Mouse (Mus musculus) spleen, postnatal 14 days (tissue): ENCODE measurements around the gene Farsa.
"Not testable (repeated sequence)": the region's sequence is repeated elsewhere in the genome, so short reads cannot be mapped to it uniquely, and the experiment has no call there.

Experiments
- DNase-seq, 2 experiments: peaks; one replicate each; pipeline ENCODE4 v3.0.0; 2021 to 2022; ENCODE audit warnings: low spot score in 2 of 2

Farsa gene

DNA sequence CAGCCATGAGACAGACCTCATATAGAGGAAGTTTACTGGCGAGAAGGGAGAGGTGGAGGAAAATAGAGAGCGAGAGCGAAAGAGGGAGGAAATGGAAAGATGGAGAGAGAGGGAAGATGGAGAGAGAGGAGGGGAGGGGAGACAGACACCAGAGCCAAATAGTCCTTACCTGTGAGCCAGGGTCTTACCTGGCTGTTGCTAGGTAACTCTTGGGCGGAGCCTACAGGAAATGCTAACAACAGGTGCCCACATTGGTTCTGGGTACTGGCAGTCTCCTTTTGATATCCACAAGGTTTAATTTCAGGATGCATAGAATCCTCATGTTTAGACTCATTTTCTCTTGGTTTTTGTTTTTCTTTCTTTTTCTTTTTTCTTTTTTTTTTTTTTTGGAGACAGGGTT, 16.2 kb downstream of the Farsa start:
- DNase-seq = no peak

DNA sequence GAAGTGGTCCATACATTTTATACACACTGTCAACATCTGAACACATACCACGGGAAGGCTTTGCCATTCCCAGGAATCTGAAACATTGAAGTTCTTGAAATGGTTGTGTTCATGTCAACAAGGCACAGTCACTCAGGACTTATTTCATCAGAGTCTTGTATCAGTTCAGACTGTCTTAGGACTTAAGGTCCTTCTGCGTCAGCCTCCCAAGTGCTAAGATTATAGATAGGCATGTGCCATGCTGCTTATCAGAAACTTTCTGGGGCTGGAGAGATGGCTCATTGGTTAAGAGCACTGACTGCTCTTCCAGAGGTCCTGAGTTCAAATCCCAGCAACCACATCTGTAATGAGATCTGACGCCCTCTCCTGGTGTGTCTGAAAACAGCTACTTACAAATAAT, 17.6 kb downstream of the Farsa start:
- DNase-seq = no peak

DNA sequence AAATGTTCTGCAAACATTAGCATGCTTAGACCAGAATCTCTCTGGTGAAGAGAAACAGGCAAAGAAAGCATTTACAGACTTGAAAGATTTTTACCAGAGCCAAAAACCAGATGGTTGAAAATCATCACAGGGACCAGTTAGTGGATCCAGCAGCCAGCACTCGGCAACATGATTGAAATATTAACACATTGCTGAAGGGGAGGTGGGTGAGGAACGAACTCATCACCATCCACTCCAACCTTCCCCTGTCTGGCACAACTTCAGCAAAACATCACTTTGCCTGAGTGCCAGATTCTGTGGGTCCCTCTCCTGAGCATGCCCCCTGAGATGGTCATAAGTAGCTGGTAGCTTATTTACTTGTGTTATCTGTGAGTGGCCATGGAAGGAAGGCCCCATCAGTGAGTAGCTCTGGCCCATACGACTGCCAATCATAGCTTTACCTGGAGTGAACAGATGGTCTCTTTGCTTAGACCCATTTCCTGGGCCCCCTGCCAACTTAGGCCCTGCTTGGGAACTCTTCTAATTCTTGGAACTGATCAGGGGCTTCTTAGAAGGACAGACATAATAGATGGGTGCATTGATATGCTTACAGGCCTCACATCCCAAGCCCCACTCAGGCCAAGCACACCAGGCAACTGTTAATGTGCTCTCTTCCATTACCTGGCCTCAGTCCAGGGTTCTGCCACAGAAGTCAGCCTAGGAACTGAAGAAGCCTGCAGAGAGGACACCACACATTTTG, 20.7 kb downstream of the Farsa start:
- no peak for DNase-seq

DNA sequence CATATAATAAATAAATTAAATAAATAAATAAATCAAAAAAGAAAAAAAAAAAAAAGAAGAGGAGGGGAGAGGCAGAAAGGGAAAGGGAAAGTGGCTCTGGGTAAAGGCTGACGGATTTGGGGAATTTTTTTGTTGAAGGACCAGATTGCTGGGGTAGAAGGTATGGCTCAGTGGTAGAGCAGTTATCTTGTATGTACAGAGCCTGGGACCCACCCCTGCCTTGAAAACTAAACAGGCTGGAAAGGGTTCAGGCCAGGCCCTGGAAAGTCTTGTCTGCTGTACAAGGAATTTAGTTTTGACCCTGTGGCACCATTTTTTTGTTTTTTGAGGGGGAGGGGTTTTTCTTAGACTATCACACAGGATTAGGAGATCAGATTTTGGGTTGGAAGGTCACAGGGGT, 22.1 kb downstream of the Farsa start:
- no peak for DNase-seq

DNA sequence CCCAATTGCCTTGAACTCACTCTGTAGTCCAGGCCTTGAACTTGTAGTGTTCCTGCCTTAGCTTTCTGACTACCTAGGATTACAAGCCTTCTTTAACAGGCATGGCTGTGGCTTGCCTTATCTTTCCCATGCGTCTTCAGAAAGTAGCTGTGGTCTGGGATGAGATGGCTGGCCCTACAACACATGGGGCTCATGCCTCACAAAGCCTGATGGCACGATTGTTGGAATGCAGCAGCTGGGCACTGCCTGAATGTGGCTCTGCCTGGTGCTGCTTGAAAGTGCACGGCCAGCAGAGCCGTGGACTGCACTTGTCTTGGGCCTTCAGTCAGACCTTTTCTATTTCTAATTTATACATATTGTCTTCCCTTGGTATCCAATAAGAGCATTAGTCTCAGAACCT, 27.9 kb downstream of the Farsa start:
- DNase-seq = no peak

DNA sequence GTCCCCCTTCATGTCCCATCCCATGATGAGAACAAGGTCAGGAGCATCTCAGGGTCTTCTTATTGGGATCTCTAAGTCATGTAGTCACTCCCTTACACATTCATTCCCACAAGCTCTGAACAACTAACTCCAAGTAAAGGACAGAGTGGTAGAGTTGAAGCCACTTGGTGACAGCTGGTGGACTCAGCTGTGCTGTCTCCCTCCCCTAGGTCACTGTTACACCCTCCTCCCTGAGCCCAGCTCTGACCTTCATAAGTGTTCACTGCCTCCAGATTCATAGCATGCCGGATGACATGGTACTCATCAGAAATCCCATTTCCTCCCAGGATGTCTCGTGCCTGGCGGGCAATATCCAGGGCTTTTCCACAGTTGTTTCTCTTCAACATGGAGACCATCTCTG, 31.5 kb downstream of the Farsa start:
- DNase-seq = no peak

DNA sequence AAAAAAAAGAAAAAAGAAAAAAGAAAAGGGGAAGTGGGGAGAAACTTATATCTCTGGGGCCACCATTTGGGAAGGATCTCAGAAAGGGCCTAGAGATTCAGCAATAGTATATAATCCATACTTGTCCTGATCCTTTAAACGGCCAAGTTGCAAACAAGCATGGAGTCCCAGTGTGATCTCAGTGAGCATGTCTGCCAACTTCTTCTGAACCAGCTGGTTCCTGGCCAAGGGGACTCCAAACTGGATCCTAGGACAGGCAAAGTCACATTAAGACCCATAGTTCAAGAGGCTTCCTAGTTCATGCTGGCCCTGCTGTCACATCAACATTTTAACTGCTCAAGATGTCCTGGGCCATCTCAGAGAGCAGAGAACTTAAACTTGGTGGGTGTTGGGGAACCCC, 32.4 kb downstream of the Farsa start:
- no peak for DNase-seq

DNA sequence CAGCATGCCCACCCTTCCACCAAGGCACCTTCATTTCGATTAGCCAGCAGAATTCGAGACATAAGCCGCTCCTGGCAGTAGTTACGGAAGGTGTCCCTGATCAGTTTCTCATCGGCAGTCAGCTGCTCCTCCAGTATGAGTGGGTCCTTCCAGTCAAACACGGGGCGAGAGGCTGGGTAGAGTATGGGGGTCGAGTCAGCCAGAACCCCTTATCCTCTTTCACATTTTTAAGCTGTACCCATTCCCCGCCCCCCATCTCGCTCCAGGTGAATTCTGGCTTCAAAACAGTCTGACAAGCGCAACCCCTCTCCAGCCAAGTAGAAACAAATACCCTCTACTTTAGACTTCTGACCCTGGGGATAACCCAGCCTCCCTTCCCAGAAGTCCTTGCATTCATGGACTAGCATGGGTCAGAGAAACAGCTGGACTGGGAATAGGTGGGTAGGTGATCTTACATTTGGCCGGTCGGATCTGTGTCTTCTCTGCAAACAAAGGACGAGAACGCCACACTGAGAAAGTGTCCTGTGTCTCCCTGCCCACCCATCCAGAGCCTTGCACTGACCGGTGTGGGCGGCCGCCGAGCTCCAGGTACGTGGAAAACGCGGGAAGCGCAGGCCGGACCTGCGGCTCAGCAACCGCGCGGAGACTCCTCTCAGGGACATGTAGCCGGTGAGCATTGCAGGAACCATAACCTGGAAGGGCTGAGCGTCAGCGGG, 36.4 kb downstream of the Farsa start:
- no peak for DNase-seq

DNA sequence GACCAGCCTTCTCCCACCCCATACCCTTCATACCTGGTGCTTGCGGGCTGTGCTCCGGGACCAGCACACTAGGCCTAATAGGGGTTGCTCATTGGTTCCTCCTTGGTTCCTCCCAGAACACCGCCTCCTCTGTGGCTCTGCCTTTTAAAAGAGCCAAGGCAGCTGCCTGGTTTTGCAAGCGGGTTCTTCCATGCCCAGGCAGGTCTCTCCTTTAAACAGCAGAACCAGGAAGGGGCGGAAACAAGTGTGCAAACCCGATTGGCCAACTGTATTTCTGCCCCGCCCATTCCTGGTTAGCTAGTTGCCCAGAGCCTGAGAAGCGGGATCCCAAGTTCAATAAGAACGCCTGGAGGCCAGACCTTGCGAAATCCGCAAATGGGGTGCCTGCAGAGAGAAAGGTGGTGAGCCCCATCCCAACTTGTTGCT, 36.9 kb downstream of the Farsa start, which contains the start of gene Gcdh:
Gcdh (minus strand) TSS at position 213 of the 426 bp plus-strand sequence.
- DNase-seq = peak; percentile 74 to 80

DNA sequence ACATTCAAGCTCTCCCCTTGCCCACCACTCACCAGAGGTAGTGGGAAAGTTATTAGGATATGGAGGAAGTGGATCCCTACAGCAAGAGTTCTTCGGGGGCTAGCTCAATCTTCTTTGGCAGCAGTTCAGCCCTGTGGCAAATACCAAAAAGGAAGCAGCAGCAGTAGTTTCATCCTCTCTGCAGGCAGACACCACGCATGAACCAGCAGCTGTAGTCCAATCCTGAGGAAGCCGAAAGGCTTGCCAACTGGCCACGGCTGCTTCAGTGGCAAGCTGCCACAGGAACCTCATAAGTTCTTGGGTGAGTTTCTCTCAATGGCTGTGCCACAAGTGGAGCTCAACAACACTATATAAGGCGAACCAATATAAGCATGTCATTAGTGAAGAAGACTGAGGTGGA, 39.2 kb downstream of the Farsa start:
- DNase-seq = no peak

DNA sequence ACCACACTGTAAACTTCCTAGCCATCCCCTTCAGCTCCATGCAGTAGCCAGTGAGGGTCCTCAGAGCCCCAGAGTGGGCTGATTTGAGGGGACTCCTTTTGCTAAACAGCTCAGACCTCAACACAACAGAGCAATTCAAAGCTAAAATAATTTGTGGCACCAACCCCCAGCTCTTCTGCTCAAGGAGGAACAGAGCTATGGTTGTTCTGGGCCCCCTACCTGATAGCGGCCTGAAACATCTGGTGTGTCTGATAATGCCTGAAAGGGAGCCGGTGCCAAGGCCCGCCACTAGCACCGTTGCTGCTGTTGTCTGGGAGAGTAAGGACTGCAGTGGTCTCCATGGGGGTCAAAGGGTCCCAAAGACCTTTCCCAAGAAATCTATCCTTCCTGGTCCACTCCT, 44.3 kb downstream of the Farsa start:
- DNase-seq = peak; percentile 54 to 66

DNA sequence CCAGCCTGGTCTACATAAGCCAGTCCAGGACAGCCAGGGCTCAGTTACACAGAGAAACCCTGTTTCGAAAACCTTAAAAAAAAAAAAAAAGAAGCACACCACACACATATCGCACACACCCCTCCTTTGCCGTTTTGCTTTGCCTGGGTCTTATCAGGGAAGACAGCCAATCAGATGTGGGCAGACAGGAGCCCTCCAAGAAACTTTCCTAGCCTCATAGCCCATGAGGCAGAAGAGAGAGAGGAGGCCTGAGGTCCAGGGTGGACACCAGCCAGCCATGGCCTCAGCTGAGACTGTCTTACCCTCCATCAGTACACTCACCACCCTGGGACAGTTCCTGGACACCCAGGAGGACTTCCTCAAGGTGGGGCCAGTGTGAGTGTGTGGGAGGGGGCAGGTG, 45.0 kb downstream of the Farsa start, which contains the start of gene Klf1:
Klf1 (plus strand) TSS at position 177 of the 400 bp plus-strand sequence.
- peak; percentile 36 to 43 for DNase-seq

DNA sequence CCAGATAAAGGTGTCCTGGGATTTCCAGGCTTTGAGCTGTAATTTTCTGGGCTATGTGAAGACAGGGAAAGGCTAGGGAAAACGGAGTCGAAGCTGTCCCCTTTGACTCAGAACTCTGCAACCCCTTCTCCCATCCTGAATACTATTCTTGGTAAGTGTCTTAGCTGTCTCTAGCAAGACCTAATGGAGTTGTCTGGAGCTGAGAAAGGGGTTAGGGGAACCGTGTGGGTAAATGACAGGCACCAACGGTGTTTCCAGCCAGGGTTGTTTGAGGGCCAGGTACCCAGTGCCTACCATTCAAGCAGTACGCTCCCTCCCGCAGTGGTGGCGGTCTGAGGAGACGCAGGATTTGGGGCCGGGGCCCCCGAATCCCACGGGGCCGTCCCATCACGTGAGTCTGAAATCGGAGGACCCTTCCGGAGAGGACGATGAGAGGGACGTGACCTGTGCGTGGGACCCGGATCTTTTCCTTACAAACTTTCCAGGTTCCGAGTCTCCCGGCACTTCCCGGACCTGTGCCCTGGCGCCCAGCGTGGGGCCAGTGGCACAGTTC, 45.7 kb downstream of the Farsa start:
- no peak for DNase-seq

DNA sequence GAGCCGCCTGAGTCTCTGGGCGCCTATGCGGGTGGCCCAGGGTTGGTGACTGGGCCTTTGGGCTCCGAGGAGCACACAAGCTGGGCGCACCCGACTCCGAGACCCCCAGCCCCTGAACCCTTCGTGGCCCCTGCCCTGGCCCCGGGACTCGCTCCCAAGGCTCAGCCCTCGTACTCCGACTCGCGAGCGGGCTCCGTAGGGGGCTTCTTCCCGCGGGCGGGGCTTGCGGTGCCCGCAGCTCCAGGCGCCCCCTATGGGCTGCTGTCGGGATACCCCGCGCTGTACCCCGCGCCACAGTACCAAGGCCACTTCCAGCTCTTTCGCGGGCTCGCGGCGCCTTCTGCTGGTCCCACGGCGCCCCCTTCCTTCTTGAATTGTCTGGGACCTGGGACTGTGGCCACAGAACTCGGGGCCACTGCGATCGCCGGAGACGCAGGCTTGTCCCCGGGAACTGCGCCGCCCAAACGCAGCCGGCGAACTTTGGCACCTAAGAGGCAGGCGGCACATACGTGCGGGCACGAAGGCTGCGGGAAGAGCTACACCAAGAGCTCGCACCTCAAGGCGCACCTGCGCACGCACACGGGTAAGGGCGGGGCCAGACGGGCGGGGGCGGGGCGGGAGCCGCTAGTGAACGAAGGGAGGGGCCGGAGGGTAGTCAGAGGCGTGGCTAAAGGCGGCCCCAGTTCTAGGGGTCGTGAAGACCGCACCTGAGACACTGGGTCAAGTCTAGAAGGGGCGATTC, 46.3 kb downstream of the Farsa start:
- DNase-seq = peak; percentile 89 to 92

DNA sequence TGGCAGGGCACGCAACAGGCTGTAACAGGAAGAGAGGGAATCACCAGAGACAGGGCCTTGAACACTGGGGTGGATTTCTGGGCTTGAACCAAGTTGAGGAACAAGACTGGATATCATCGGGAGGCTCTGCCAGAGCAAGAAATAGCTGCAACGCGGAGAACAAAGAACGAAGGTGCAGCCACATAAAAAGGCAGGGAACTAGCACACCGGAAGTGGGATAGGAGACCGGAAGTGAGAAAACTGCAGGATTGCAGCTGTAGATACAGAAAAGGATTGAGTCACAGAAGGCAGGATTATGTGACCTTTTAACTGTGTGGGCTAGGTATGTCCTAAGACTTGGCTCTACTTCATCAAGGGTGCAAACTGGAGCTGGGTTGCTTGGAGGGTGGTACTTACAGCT, 47.6 kb downstream of the Farsa start:
- no peak for DNase-seq

DNA sequence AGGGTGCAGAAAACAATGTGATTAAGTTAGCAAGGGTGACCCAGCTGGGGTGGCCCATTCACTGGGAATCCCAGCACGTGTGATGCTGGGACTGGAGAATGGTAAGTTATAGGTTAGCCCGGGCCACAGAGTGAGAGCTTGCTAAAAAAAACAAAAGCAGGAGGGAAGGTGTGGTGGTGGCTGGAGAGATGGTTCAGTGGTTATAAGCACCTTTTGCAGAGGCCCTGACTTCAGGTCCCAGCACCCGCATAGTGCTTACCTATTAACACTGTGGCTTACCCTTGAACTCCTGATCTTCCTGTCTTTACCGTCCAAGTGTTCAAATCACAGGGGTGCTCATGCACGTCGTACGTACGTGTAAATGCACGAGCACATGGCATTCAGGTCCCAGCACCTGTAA, 50.2 kb downstream of the Farsa start:
- DNase-seq = no peak

DNA sequence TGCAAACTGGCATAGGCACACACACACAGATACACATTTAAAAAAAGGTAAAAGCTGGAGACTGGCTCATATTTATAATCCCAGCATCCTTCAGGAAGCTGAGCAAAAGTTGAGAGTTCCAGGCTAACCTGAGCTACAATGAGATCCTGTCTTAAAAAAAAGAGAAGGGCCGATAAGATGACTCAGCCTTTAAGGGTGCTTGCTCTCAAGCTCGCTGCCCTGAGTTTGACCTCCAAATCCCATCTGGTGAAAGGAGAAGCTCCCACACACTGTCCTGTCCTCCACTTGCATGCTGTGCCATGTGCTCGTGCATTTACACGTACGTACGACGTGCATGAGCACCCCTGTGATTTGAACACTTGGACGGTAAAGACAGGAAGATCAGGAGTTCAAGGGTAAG, 50.7 kb downstream of the Farsa start:
- no peak for DNase-seq

DNA sequence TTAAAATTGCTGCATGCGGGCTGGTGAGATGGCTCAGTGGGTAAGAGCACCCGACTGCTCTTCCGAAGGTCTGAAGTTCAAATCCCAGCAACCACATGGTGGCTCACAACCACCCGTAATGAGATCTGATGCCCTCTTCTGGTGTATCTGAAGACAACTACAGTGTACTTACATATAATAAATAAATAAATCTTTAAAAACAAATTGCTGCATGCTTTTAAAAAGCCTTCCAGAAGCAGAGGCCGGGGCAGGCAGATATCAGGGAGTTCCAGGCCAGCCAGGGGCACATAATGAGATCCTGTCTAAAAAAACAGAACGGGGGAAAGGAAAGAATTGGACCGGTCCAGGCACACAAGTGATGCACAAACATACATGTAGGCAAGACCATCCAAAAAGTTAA, 51.2 kb downstream of the Farsa start:
- not testable (repeated sequence) for DNase-seq

DNA sequence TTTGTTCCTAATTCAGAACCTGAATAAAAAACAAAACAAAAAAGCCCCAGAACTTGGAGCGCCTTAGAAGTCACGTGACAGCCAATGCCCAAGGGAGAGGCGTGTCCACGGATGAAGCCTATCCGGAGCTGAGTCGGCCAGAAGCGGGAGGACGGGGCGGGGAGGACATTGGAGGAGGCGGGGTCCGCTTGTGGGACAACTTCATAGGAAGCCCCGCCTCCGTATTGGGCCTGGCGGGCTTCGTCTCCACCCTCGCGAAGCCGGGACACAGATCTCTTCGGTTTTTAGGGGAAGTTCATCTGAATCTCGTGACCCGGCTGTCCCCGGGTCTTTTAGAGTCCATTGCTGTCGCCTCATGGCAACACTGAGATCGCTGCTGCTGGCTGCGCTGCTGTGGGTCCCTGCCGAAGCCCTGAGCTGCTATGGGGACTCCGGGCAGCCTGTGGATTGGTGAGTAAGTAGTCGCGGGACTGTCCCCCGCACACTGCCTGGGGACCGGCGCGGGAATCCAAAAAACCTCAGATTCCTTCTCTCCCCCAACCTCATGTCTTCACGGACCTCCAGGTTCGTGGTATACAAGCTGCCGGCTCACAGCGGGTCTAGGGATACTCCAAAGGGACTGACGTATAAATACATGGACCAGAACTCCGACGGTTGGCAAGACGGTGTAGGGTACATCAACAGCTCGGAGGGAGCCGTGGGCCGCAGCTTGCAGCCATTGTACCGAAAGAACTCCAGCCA, 51.8 kb downstream of the Farsa start, which contains the start of gene Dnase2a:
Dnase2a (plus strand) TSS at position 140 of the 741 bp plus-strand sequence.
- peak; percentile 92 to 94 for DNase-seq

DNA sequence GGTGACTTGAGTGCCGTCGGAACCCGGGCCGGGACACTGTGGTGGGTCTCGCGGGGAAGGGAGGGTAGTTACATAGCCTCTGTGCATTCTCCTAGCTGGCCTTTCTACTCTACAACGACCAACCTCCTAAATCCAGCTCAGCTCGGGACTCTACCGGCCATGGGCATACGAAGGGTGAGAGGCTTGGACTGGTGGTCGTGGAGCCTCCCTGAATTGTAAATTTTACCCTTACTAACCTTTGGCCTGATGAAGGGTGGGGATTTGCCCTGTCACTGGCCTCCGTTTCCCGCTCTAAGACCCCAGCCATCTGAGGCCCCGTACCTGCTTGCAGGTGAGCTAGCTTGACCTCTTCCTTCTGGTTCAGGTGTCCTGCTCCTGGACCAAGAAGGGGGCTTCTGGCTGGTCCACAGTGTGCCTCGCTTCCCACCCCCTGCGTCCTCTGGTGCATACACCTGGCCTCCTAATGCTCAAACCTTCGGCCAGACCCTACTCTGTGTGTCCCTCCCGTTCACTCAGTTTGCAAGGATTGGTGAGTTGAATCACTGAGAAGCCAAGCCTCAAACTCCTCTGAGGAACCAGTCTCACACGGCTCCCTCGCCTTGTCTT, 52.5 kb downstream of the Farsa start:
- DNase-seq = no peak

DNA sequence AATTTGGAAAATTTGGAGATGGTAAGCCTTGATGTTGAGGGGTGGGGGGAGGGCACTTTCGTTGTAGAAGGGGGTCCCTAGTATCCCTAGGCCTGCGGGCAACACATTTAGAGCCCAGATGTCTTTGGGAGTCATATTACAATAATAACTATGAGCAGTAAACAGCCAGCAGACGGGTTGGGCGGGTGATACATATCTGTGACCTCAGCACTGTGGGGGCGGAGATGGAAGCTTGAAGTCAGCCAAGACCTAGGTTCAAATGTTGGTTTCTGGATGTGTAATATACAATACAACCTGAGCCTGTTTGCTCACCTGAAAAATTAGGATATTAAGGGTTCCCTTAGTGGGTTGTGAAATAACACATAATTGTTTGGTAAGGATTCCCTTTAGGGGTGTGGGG, 53.2 kb downstream of the Farsa start:
- DNase-seq = no peak
